Mouse (Mus musculus) ovary, adult 10 weeks (tissue): ENCODE measurements around the gene Bbs9. TPM values are rescaled to one million over a fixed set of nuclear protein-coding genes. Genes with fewer than 3 reads are reported as not detected.

Experiments
- polyA plus RNA-seq: library from polyadenylated mRNA; stranded (reverse); fragments of 350-450 nt; fragmentation: Illumina TruSeq; extraction: RNeasy Lipid Tissue Mini Kit (QIAGEN cat#74804); gene quantifications from one replicate; pipeline ENCODE4 v1.2.3, GENCODE M21; 2014

Bbs9 gene
- 35.3 TPM for polyA plus RNA-seq

DNA sequence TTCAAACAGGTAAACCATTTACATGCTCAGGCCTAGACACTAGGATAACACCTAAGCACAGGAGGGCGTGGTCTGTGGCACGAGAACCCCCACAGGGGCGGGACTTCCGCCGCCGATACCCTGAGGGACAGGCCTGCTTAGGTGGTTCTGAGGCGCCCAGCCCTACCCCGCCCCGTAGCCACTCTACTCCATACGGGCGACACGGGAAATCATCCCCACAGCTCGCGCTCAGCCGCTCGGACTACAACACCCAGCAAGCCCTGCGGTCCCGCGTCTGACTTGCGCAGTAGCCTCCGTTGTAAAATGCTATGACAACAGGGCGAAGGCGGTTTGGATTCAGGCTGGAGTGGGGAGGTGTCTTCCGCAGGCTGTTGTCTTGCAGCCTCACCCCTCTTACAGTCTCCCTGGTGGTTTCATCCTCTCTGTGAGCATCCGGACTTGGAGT lies at the start of gene Bbs9:
Bbs9 (plus strand) TSS at position 292 of the 445 bp plus-strand sequence.

DNA sequence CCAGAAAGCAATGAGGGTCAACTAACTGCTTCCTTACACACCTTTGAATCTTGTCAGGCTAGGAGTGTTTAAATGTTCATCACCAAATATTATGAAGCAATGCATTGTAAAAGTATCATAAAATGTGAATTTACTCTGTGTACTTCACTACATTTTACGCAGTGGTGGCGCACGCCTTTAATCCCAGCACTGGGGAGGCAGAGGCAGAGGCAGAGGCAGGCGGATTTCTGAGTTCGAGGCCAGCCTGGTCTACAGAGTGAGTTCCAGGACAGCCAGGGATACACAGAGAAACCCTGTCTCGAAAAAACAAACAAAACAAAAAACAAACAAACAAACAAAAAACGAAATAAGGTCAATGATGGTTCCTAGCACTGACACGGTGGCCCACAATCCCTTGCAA lies 21.5 kb upstream of the Bbs9 start, which contains the start of gene Gm17545:
Gm17545 (plus strand) TSS at position 301 of the 400 bp plus-strand sequence.

DNA sequence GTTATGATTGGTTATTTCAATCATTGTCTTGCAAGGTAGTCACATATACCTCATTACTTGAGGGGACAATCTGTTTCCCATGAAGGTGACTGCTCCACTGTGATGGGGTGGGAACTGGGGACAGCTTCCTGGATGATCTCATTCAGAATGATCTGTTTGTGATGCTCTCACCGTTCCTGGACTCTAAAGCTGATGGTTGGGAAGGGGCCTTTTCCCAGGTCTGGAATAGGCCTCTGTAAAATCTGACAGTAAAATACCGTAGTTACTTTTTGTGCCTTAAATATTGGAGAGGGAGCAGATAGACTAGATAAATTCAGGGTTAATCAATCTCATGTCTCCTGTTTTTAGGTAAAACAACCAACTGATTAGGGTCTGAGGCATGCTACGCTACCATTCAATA lies 5.9 kb upstream of the Bbs9 start, which contains the start of gene Rp9:
Rp9 (minus strand) TSS at position 101 of the 400 bp plus-strand sequence.

Other genes starting within 250 kb of the Bbs9 start
- gene Zfp599, start 215.8 kb upstream of the Bbs9 start, polyA plus RNA-seq, result 3.5 TPM
- 29.3 TPM for gene Zfp810, start 168.1 kb upstream of the Bbs9 start, polyA plus RNA-seq
- 54.5 TPM for gene Anln, start 86.5 kb upstream of the Bbs9 start, polyA plus RNA-seq
- gene 9530077C05Rik, start 64.2 kb upstream of the Bbs9 start, polyA plus RNA-seq, result 3.1 TPM
- not detected for gene Gm17545, start 21.4 kb upstream of the Bbs9 start, polyA plus RNA-seq
- 25.3 TPM for gene Rp9, start 6.0 kb upstream of the Bbs9 start, polyA plus RNA-seq